Mouse (Mus musculus) liver, adult 2 months (tissue): Measurements from ENCODE around the gene Spsb2. TPM values are rescaled to one million over a fixed set of nuclear protein-coding genes. Genes with fewer than 3 reads are reported as not detected.

ENCODE experiments used
- DNase-seq: peaks from one replicate; pipeline ENCODE4 v3.0.0-alpha.2; 2011; ENCODE audit warnings: low read depth, low spot score; ENCODE audit errors: extremely low read depth
- H3K27ac ChIP-seq: fragments of 200-500 bp; replicated peaks from 2 replicates; pipeline ENCODE4 v1.5.1; 2012; ENCODE audit warnings: low read depth, mild to moderate bottlenecking, control low read depth, inconsistent platforms, low read length; ENCODE audit not compliant: insufficient read depth
- H3K27me3 ChIP-seq: fragments of 200-500 bp; 2 replicates; pipeline ENCODE4 v1.6.1; 2012; ENCODE audit warnings: mild to moderate bottlenecking, moderate library complexity, low read length, inconsistent platforms; ENCODE audit not compliant: control insufficient read depth, insufficient read depth
- H3K36me3 ChIP-seq: fragments of 200-500 bp; 2 replicates; pipeline ENCODE4 v1.6.1; 2012; ENCODE audit warnings: low read length, inconsistent platforms; ENCODE audit not compliant: control insufficient read depth, insufficient read depth
- H3K4me1 ChIP-seq: fragments of 200-500 bp; 2 replicates; pipeline ENCODE4 v1.6.1; 2011; ENCODE audit warnings: low read length; ENCODE audit not compliant: control insufficient read depth, insufficient read depth
- H3K4me3 ChIP-seq: fragments of 200-500 bp; 2 replicates; pipeline ENCODE4 v1.5.1; 2011; ENCODE audit warnings: low read depth, mild to moderate bottlenecking, control low read depth, low read length, moderate library complexity; ENCODE audit not compliant: insufficient read depth
- H3K79me2 ChIP-seq: fragments of 200-500 bp; 2 replicates; pipeline ENCODE4 v1.6.1; 2012; ENCODE audit warnings: inconsistent platforms, mild to moderate bottlenecking, low read length, moderate library complexity; ENCODE audit not compliant: control insufficient read depth, insufficient read depth
- H3K9ac ChIP-seq: fragments of 200-500 bp; 2 replicates; pipeline ENCODE4 v1.6.1; 2012; ENCODE audit warnings: low read depth, mild to moderate bottlenecking, control low read depth, inconsistent platforms, low read length
- CTCF ChIP-seq: fragments of 200-500 bp; IDR thresholded peaks from 2 replicates; pipeline ENCODE4 v1.5.1; 2011; ENCODE audit warnings: low read depth, low read length, control low read depth
- POLR2A ChIP-seq: fragments of 200-500 bp; IDR thresholded peaks from 2 replicates; pipeline ENCODE4 v1.6.1; 2011; ENCODE audit warnings: low read length, control low read depth; ENCODE audit not compliant: insufficient read depth; ENCODE audit errors: extremely low read depth
- WGBS: fragments of 180-500 bp; shearing (Covaris S2); methylation state at CpG from one replicate; pipeline ENCODE4 v1.1.7; 2018; 5-methylcytosine and 5-hydroxymethylcytosine counted together
- polyA plus RNA-seq: library from polyadenylated mRNA; depleted of rRNA; stranded (reverse); fragments of >200 nt; gene quantifications from 2 replicates; pipeline ENCODE4 v1.2.3, GENCODE M21; 2012; rRNA removed
- total RNA-seq: library from RNA; depleted of rRNA; stranded (reverse); fragments of >200 nt; gene quantifications from 2 replicates; pipeline ENCODE4 v1.2.3, GENCODE M21; 2014; rRNA removed

The Spsb2 gene
- total and polyA plus RNA-seq, 2 experiments, result 9.9 to 20.1 TPM

DNA sequence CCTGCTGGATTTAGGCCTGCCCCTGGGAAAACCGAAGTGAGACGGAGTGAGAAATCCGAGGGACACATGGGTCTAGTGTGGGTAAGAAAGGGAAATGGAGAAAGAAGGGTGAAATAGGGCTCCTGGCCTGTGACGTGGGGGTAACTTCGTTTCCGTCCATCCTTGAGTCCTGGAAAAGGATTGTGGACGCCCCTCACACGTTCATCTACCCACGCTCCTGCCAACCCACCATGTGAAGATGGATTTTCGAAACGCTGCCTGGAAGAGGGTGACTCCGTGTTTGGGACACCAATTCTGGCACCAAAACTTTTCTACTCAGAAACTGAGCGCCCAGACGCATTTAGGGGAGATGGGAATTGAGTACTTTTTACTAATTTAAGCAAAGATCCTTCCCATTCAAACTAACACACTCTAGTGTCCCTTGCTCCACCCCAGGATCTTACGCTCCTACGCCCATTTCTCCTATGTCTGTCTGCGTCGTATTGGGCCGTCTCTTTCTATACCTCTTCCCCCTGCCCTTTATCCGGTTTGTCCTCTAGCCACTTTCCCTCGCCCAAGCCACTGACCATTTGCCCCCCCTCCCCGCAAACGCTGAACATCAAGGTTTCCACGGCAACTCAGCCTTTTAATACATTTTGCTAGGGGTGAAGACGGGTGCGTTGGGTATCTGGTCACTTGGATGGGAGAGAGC, 49.5 kb downstream of the Spsb2 start:
- TF ChIP-seq POLR2A (no peak), CTCF (no peak)
- Histone ChIP-seq H3K79me2 (no peaks in the 10 kb centered on the region), H3K27me3 (peaks cover 7% of the 10 kb centered on the region; the same call in 1 of the 2 replicates), H3K4me1 (peaks cover 1% of the 10 kb centered on the region; the same call in 1 of the 2 replicates), H3K9ac (0 out of 2 replicates have a peak overlapping the region, but pooled peaks have one; percentile 35), H3K27ac (no peak overlapping the region), H3K36me3 (no peaks in the 10 kb centered on the region), H3K4me3 (no peak overlapping the region)
- WGBS, result 31% methylated on average over 26 of the region's 26 CpGs
- DNase-seq, result no peak

DNA sequence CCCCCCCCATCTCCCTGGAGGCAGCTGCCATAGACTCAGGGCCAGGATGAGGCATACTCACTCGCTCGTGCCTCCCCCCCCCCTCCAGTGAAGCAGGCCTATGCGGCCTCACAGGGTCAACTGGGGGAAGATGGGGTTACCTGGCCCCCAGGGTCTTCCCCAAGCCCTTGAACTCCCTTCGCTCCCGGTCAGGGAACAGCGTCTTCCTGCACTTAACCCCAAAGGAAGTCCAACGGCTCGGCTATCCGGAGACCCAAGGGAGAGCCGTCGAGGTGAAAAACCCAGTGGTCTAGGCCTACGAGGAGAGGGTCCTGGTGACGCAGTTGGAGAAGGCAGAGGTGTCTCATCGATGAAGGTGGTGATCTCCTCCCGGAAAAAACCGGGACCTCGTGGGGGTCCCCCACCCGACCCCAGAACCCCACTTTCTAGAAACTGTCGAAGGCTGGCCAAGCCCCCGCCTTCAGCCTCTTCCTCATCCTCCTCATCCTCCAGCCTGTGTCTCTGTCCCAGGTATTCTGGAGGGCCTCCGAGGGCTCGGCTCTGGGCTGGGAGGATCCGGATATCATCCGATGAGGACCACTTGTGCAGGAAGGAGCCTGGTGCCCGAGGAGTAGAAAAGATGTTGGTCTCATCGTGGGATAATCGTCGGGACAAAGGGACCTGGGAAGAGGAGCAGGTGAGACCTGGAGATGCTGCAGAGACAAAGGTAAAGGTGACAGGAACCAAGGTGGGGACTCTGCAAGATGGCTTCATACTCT, 50.3 kb downstream of the Spsb2 start:
- Histone ChIP-seq H3K4me3 (no peak overlapping the region), H3K79me2 (no peaks in the 10 kb centered on the region), H3K27ac (no peak overlapping the region), H3K4me1 (peaks cover 1% of the 10 kb centered on the region; the same call in 1 of the 2 replicates), H3K27me3 (peaks cover 7% of the 10 kb centered on the region; the same call in 1 of the 2 replicates), H3K36me3 (no peaks in the 10 kb centered on the region), H3K9ac (no peak overlapping the region)
- no peak for TF ChIP-seq CTCF
- no peak for TF ChIP-seq POLR2A
- no peak for DNase-seq
- WGBS, result 67% methylated on average over 28 of the region's 28 CpGs

- H3K9ac ChIP-seq, result no peak overlapping the region
Observed at GRCm38 (mm10) chr6:124859725-124860124, 51.3 kb downstream of the Spsb2 start.

More at GRCm38 (mm10) chr6:124859725-124860124, 51.3 kb downstream of the Spsb2 start:
- H3K79me2 ChIP-seq, result no peaks in the 10 kb centered on the region
- 5% methylated on average over 12 of the region's 12 CpGs for WGBS
- peak; percentile 52 for DNase-seq
- H3K27me3 ChIP-seq, result peaks cover 7% of the 10 kb centered on the region; the same call in 1 of the 2 replicates
- H3K36me3 ChIP-seq, result no peaks in the 10 kb centered on the region
- H3K4me3 ChIP-seq, result no peak overlapping the region
- H3K27ac ChIP-seq, result no peak overlapping the region
- peaks cover 1% of the 10 kb centered on the region; the same call in 1 of the 2 replicates for H3K4me1 ChIP-seq
- TF ChIP-seq CTCF (peak; percentile 96), POLR2A (no peak)

Other genes starting within 250 kb of the Spsb2 start
- under 0.01 TPM in 1 of 2 replicates, not detected in the other for gene C1rb, start 238.4 kb upstream of the Spsb2 start, total RNA-seq
- 0.12 TPM in 1 of 2 replicates, not detected in the other for gene C1rb, start 238.4 kb upstream of the Spsb2 start, polyA plus RNA-seq
- 0.09 TPM in 1 of 2 replicates, not detected in the other for gene C1s2, start 172.6 kb upstream of the Spsb2 start, total RNA-seq
- gene C1s2, start 172.6 kb upstream of the Spsb2 start, polyA plus RNA-seq, result not detected in 2 replicates
- gene Lpcat3, start 145.6 kb upstream of the Spsb2 start, total RNA-seq, result 72.4 and 99.9 TPM in 2 replicates
- 172 and 188 TPM in 2 replicates for gene Lpcat3, start 145.6 kb upstream of the Spsb2 start, polyA plus RNA-seq
- gene Emg1, start 96.5 kb upstream of the Spsb2 start, total RNA-seq, result 97.4 and 99.6 TPM in 2 replicates
- gene Emg1, start 96.5 kb upstream of the Spsb2 start, polyA plus RNA-seq, result 46.0 and 56.3 TPM in 2 replicates
- gene Phb2, start 96.3 kb upstream of the Spsb2 start, total RNA-seq, result 140 and 151 TPM in 2 replicates
- 209 and 210 TPM in 2 replicates for gene Phb2, start 96.3 kb upstream of the Spsb2 start, polyA plus RNA-seq
- gene Ptpn6, start 69.9 kb upstream of the Spsb2 start, total RNA-seq, result 16.7 and 19.7 TPM in 2 replicates
- 17.3 and 17.8 TPM in 2 replicates for gene Ptpn6, start 69.9 kb upstream of the Spsb2 start, polyA plus RNA-seq
- 125 and 140 TPM in 2 replicates for gene Grcc10, start 67.3 kb upstream of the Spsb2 start, total RNA-seq
- gene Grcc10, start 67.3 kb upstream of the Spsb2 start, polyA plus RNA-seq, result 203 and 216 TPM in 2 replicates
- not detected in 2 replicates for gene Gm45234, start 52.6 kb upstream of the Spsb2 start, total RNA-seq
- gene Gm45234, start 52.6 kb upstream of the Spsb2 start, polyA plus RNA-seq, result not detected in 2 replicates
- 1.4 and 1.5 TPM in 2 replicates for gene Atn1, start 52.1 kb upstream of the Spsb2 start, total RNA-seq
- 9.6 and 10.9 TPM in 2 replicates for gene Atn1, start 52.1 kb upstream of the Spsb2 start, polyA plus RNA-seq
- gene Eno2, start 39.0 kb upstream of the Spsb2 start, total RNA-seq, result 0.09 and 0.67 TPM in 2 replicates
- gene Eno2, start 39.0 kb upstream of the Spsb2 start, polyA plus RNA-seq, result 0.19 and 0.34 TPM in 2 replicates
- gene Lrrc23, start 28.9 kb upstream of the Spsb2 start, total RNA-seq, result not detected in 2 replicates
- not detected in 2 replicates for gene Lrrc23, start 28.9 kb upstream of the Spsb2 start, polyA plus RNA-seq
- gene Tpi1, start 5.6 kb downstream of the Spsb2 start, total RNA-seq, result 422 and 433 TPM in 2 replicates
- 491 and 524 TPM in 2 replicates for gene Tpi1, start 5.6 kb downstream of the Spsb2 start, polyA plus RNA-seq
- gene Usp5, start 20.8 kb downstream of the Spsb2 start, total RNA-seq, result 50.5 and 55.9 TPM in 2 replicates
- 47.9 and 49.3 TPM in 2 replicates for gene Usp5, start 20.8 kb downstream of the Spsb2 start, polyA plus RNA-seq
- 1.1 and 3.2 TPM in 2 replicates for gene Cdca3, start 20.9 kb downstream of the Spsb2 start, total RNA-seq
- gene Cdca3, start 20.9 kb downstream of the Spsb2 start, polyA plus RNA-seq, result 2.1 and 2.6 TPM in 2 replicates
- gene Gnb3, start 31.6 kb downstream of the Spsb2 start, total RNA-seq, result not detected in 2 replicates
- not detected in 2 replicates for gene Gnb3, start 31.6 kb downstream of the Spsb2 start, polyA plus RNA-seq
- gene P3h3, start 49.1 kb downstream of the Spsb2 start, total RNA-seq, result 2.1 and 2.5 TPM in 2 replicates
- gene P3h3, start 49.1 kb downstream of the Spsb2 start, polyA plus RNA-seq, result 2.5 and 3.0 TPM in 2 replicates
- gene Gpr162, start 55.3 kb downstream of the Spsb2 start, total RNA-seq, result 0.09 and 0.27 TPM in 2 replicates
- 0.42 and 0.44 TPM in 2 replicates for gene Gpr162, start 55.3 kb downstream of the Spsb2 start, polyA plus RNA-seq
- gene Cd4, start 79.6 kb downstream of the Spsb2 start, total RNA-seq, result 0.27 and 0.83 TPM in 2 replicates
- 0.19 and 0.46 TPM in 2 replicates for gene Cd4, start 79.6 kb downstream of the Spsb2 start, polyA plus RNA-seq
- gene Lag3, start 103.0 kb downstream of the Spsb2 start, total RNA-seq, result 0.09 and 0.13 TPM in 2 replicates
- 0.39 and 0.67 TPM in 2 replicates for gene Lag3, start 103.0 kb downstream of the Spsb2 start, polyA plus RNA-seq
- gene Ptms, start 111.4 kb downstream of the Spsb2 start, total RNA-seq, result 80.7 and 101 TPM in 2 replicates
- 2,256 and 3,281 TPM in 2 replicates for gene Ptms, start 111.4 kb downstream of the Spsb2 start, polyA plus RNA-seq
- 74.6 and 101 TPM in 2 replicates for gene Mlf2, start 122.7 kb downstream of the Spsb2 start, total RNA-seq
- gene Mlf2, start 122.7 kb downstream of the Spsb2 start, polyA plus RNA-seq, result 265 and 285 TPM in 2 replicates
- gene Cops7a, start 156.9 kb downstream of the Spsb2 start, total RNA-seq, result 35.8 and 46.6 TPM in 2 replicates
- gene Cops7a, start 156.9 kb downstream of the Spsb2 start, polyA plus RNA-seq, result 165 and 170 TPM in 2 replicates
- gene Pianp, start 188.0 kb downstream of the Spsb2 start, total RNA-seq, result 0.13 TPM in 1 of 2 replicates, not detected in the other
- gene Pianp, start 188.0 kb downstream of the Spsb2 start, polyA plus RNA-seq, result 0.77 and 1.4 TPM in 2 replicates
- 7.6 and 8.9 TPM in 2 replicates for gene Zfp384, start 200.5 kb downstream of the Spsb2 start, total RNA-seq
- 23.1 and 34.7 TPM in 2 replicates for gene Zfp384, start 200.5 kb downstream of the Spsb2 start, polyA plus RNA-seq
- gene Ing4, start 231.1 kb downstream of the Spsb2 start, total RNA-seq, result 15.8 and 16.3 TPM in 2 replicates
- gene Ing4, start 231.1 kb downstream of the Spsb2 start, polyA plus RNA-seq, result 23.2 and 27.0 TPM in 2 replicates
- 3.2 and 4.1 TPM in 2 replicates for gene Acrbp, start 241.0 kb downstream of the Spsb2 start, total RNA-seq
- gene Acrbp, start 241.0 kb downstream of the Spsb2 start, polyA plus RNA-seq, result 6.6 and 7.8 TPM in 2 replicates